In genomic region chr16:33055655-33056054, GRCm38 (mm10) we compare ENCODE assay signal across 8 mouse cellular contexts. TPM values are rescaled to one million over a fixed set of nuclear protein-coding genes. Genes with fewer than 3 reads are reported as not detected.
DNase-seq lines count a peak whose midpoint lies in the region; ATAC-seq and TF ChIP-seq lines count a peak whose summit lies in the region.

No protein-coding gene starts in this region.

- no peak overlapping the region for H3K27ac ChIP-seq in heart, postnatal 0 days (ENCODE audit: low read depth)
- H3K27ac ChIP-seq in liver, embryonic 16.5 days (ENCODE audit: low read length), result no peak overlapping the region

- H3K4me2 ChIP-seq in heart, postnatal 0 days (ENCODE audit: low read depth, low read length), result peak overlapping the region; percentile 75
- peak overlapping the region; percentile 88 for H3K4me2 ChIP-seq in liver, embryonic 16.5 days (ENCODE audit: low read depth, low read length)

- TF ChIP-seq POLR2A in lung, adult 2 months (IDR thresholded peaks at IDR 0.05; ENCODE audit: borderline replicate concordance, extremely low read depth, low read depth, low read length), result no peak

- peak; percentile 3; the same call in 1 of the 2 replicates for ATAC-seq in heart, postnatal 0 days (ENCODE audit: insufficient read depth, low read depth)
- no peak for ATAC-seq in liver, embryonic 16.5 days (ENCODE audit: low read depth)
- ATAC-seq in granulocyte monocyte progenitor cell, adult 5-6 weeks (replicated peaks; ENCODE audit: poor library complexity, severe bottlenecking), result no peak

- H3K4me1 ChIP-seq in lung, adult 2 months (ENCODE audit: control insufficient read depth, insufficient read depth, low read length), result peaks cover 2% of the 10 kb centered on the region; the same call in 1 of the 2 replicates
- H3K4me1 ChIP-seq in heart, postnatal 0 days (ENCODE audit: control insufficient read depth, insufficient read depth), result peaks cover 9% of the 10 kb centered on the region
- H3K4me1 ChIP-seq in liver, embryonic 16.5 days (ENCODE audit: control insufficient read depth, low read depth, low read length), result peaks cover 21% of the 10 kb centered on the region

- no peak for TF ChIP-seq CTCF in lung, adult 2 months (IDR thresholded peaks at IDR 0.05; ENCODE audit: insufficient read depth, low read length)
- TF ChIP-seq CTCF in heart, postnatal 0 days (IDR thresholded peaks at IDR 0.05; ENCODE audit: low read depth), result no peak

- H3K36me3 ChIP-seq in heart, postnatal 0 days (replicated peaks; ENCODE audit: control insufficient read depth, insufficient read depth, low read length), result peaks cover 27% of the 10 kb centered on the region
- peaks cover 22% of the 10 kb centered on the region for H3K36me3 ChIP-seq in liver, embryonic 16.5 days (ENCODE audit: control insufficient read depth, insufficient read depth)

- no peak for DNase-seq in lung, adult 2 months
- DNase-seq in lung, postnatal 10 days, result no peak
- DNase-seq in cerebellum, postnatal 10 days, result peak; percentile 9 to 32
- DNase-seq in heart, postnatal 0 days (ENCODE audit: low spot score), result no peak
- no peak for DNase-seq in urinary bladder, postnatal 14 days (ENCODE audit: low spot score)
- DNase-seq in gastrocnemius, adult 18-20 months (ENCODE audit: low spot score), result no peak

- 0 out of 2 replicates have a peak overlapping the region, but pooled peaks have one; percentile 45 for H3K9ac ChIP-seq in heart, postnatal 0 days (replicated peaks; ENCODE audit: low read depth, low read length)
- H3K9ac ChIP-seq in liver, embryonic 16.5 days (ENCODE audit: low read depth, low read length), result peak overlapping the region; percentile 18

- WGBS in lung, adult 2 months, result 16% methylated on average over 10 of the region's 10 CpGs
- WGBS in heart, postnatal 0 days, result 14% methylated on average over 10 of the region's 10 CpGs
- WGBS in liver, embryonic 16.5 days (ENCODE audit: insufficient replicate concordance), result 17% methylated on average over 10 of the region's 10 CpGs

- no peaks in the 10 kb centered on the region for H3K27me3 ChIP-seq in heart, postnatal 0 days (ENCODE audit: control insufficient read depth, insufficient read depth, low read length)
- no peaks in the 10 kb centered on the region for H3K27me3 ChIP-seq in liver, embryonic 16.5 days (ENCODE audit: control insufficient read depth, insufficient read depth, low read depth, low read length)

- H3K4me3 ChIP-seq in lung, adult 2 months (replicated peaks; ENCODE audit: extremely low read depth, low read depth, low read length), result peak overlapping the region; percentile 21
- peak overlapping the region; percentile 91 for H3K4me3 ChIP-seq in heart, postnatal 0 days (ENCODE audit: low read depth, low read length)
- peak overlapping the region; percentile 93 for H3K4me3 ChIP-seq in liver, embryonic 16.5 days (ENCODE audit: low read depth, low read length)

- TF ChIP-seq EP300 in heart, postnatal 0 days (IDR thresholded peaks at IDR 0.05; ENCODE audit: low read depth), result no peak

- no peaks in the 10 kb centered on the region for H3K9me3 ChIP-seq in heart, postnatal 0 days (replicated peaks; ENCODE audit: control insufficient read depth, low read length)
- no peaks in the 10 kb centered on the region for H3K9me3 ChIP-seq in liver, embryonic 16.5 days (replicated peaks; ENCODE audit: control insufficient read depth, low read length)

RNA-seq across cellular contexts. Expression of gene Iqcg, which starts 0.4 kb away (rescaled TPM):
- 0.84 and 1.9 TPM in 2 replicates for polyA plus RNA-seq in lung, adult 2 months (2012; rRNA removed)
- total RNA-seq in heart, postnatal 0 days (2014; rRNA removed; ENCODE audit: low replicate concordance), result 0.23 TPM in 1 of 2 replicates, not detected in the other
- 0.83 and 1.4 TPM in 2 replicates for polyA plus RNA-seq in heart, postnatal 0 days (2015; fragmentation: Nextera tagmentation; extraction: Ambion mirVana)
- 0.79 and 0.85 TPM in 2 replicates for polyA plus RNA-seq in liver, embryonic 16.5 days (2015; fragmentation: Nextera tagmentation; extraction: Ambion mirVana)
- 0.81 TPM in 1 of 2 replicates, not detected in the other for total RNA-seq in granulocyte monocyte progenitor cell, adult 5-6 weeks (2014; fragmentation: Nextera tagmentation)
- 2.4 and 5.6 TPM in 2 replicates for total RNA-seq in granulocyte monocyte progenitor cell, adult 5-6 weeks (2017)
- total RNA-seq in gastrocnemius, adult 18-20 months (2021), result 1 to 10 TPM; 3.5 to 5.4 TPM

RNA-seq across cellular contexts. Expression of gene Rpl35a, which starts 0.6 kb away (rescaled TPM):
- polyA plus RNA-seq in lung, adult 2 months (2012; rRNA removed), result 146 and 225 TPM in 2 replicates
- 615 and 659 TPM in 2 replicates for total RNA-seq in heart, postnatal 0 days (2014; rRNA removed; ENCODE audit: low replicate concordance)
- 490 and 528 TPM in 2 replicates for polyA plus RNA-seq in heart, postnatal 0 days (2015; fragmentation: Nextera tagmentation; extraction: Ambion mirVana)
- polyA plus RNA-seq in liver, embryonic 16.5 days (2015; fragmentation: Nextera tagmentation; extraction: Ambion mirVana), result 464 and 539 TPM in 2 replicates
- total RNA-seq in granulocyte monocyte progenitor cell, adult 5-6 weeks (2014; fragmentation: Nextera tagmentation), result 3,504 and 3,720 TPM in 2 replicates
- 2,270 and 2,292 TPM in 2 replicates for total RNA-seq in granulocyte monocyte progenitor cell, adult 5-6 weeks (2017)
- total RNA-seq in gastrocnemius, adult 18-20 months (2021), result 100 to 1,000 TPM; 206 to 248 TPM

RNA-seq across cellular contexts. Expression of gene Lmln, which starts 6.7 kb away (rescaled TPM):
- 2.6 and 5.0 TPM in 2 replicates for polyA plus RNA-seq in lung, adult 2 months (2012; rRNA removed)
- 3.5 and 4.4 TPM in 2 replicates for total RNA-seq in heart, postnatal 0 days (2014; rRNA removed; ENCODE audit: low replicate concordance)
- 0.81 and 1.1 TPM in 2 replicates for polyA plus RNA-seq in heart, postnatal 0 days (2015; fragmentation: Nextera tagmentation; extraction: Ambion mirVana)
- polyA plus RNA-seq in liver, embryonic 16.5 days (2015; fragmentation: Nextera tagmentation; extraction: Ambion mirVana), result 0.67 and 0.97 TPM in 2 replicates
- 3.6 and 8.5 TPM in 2 replicates for total RNA-seq in granulocyte monocyte progenitor cell, adult 5-6 weeks (2014; fragmentation: Nextera tagmentation)
- total RNA-seq in granulocyte monocyte progenitor cell, adult 5-6 weeks (2017), result 3.3 and 3.5 TPM in 2 replicates
- total RNA-seq in gastrocnemius, adult 18-20 months (2021), result 1 to 10 TPM; 1.6 to 2.8 TPM

Comparison
In these comparisons a context has a peak if more than half of its experiments do, and no peak if none do; other contexts are left out.
1. DNase-seq: peak in cerebellum, postnatal 10 days (2 of 2); none in lung, adult 2 months (single experiment), lung, postnatal 10 days (single experiment), heart, postnatal 0 days (single experiment), urinary bladder, postnatal 14 days (single experiment) and gastrocnemius, adult 18-20 months (single experiment).
2. H3K4me3 ChIP-seq: peak in every context shown above with its lines; median percentile 93 in liver, embryonic 16.5 days; 91 in heart, postnatal 0 days; 21 in lung, adult 2 months.